Mouse (Mus musculus) E14TG2a.4 (cell line): ENCODE data around the gene Arhgap23.

Source experiments
- CTCF ChIP-seq: conservative IDR thresholded peaks from 2 replicates; pipeline ENCODE4 v1.5.1; 2014; ENCODE audit warnings: low read length
- POU5F1 ChIP-seq: IDR thresholded peaks from 2 replicates; pipeline ENCODE4 v1.6.1; 2014; ENCODE audit warnings: low read length, borderline replicate concordance

GRCm38 (mm10) chr11:97439935-97440334 lies 24.6 kb downstream of the Arhgap23 start:
- TF ChIP-seq CTCF (no peak), POU5F1 (no peak)
